Mouse (Mus musculus): ENCODE measurements around the gene Cyp2w1. TPM values are rescaled to one million over a fixed set of nuclear protein-coding genes. Genes with fewer than 3 reads are reported as not detected.
A peak's percentile ranks its signal among the peaks of the same experiment; 100 is the strongest.
"Not testable (repeated sequence)": the region's sequence is repeated elsewhere in the genome, so short reads cannot be mapped to it uniquely, and the experiment has no call there.

Gene Cyp2w1
- polyA plus RNA-seq, 1 experiment from 2014 or later: not detected

DNA sequence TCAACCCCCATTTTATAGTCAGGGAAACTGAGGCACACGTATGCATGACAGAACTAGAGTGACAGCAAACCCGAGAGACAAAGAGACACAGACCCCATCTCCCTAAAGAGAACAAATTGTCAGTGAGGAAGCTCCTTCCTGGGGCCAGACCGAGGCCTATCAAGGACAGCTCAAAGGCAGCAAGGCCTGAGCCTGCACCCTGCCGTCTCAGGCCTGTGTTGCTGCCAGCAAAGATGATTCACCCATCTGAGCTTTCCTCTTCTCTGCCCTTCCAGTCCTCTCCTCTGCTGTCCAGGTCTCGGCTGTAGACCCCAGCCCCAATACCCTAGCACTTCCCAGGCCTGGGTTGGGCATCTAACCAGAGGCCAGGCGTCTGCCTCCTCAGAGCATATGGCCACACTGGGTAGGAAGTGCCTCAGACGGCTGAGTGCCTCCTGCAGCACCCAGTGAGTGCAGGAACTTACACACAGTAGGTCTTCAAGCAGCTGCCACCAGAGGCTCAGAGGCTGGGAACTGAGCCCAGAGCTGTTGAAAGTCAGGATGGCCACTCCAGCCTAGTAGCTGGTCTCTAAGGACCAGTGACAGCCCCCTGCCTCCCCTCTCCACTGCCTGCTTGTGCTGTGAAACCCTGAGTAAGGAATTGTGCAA, 25.3 kb upstream of the Cyp2w1 start:
- 64% methylated on average over 7 of the region's 7 CpGs for WGBS
- H3K27me3 ChIP-seq (ENCODE audit: control insufficient read depth, insufficient read depth, low read length): peaks cover 30% of the 10 kb centered on the region

DNA sequence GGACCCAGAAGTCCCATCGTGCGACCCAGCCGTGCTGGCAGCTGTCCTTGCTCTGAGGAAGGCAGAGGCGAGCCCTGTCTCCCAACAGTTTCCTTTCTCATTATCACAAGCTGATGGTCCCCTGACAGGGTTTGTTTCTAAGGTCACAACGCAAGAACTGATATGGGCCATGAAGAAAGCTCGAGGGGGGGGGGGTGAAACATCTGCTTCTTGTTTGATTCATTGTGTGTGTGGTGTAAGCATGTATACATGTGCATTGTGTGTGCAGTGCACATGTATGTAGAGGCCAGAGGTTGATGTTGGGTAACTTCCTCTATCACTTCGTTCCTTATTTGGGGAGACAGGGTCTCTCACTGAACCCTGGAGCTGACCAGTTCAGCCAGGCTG, 24.8 kb upstream of the Cyp2w1 start:
- Histone ChIP-seq H3K4me3 (replicated peaks; ENCODE audit: low read depth, low read length) (no peak overlapping the region), H3K9me3 (ENCODE audit: control insufficient read depth, low read length) (no peaks in the 10 kb centered on the region), H3K27ac (replicated peaks; ENCODE audit: low read depth, low read length) (no peak overlapping the region), H3K4me2 (ENCODE audit: low read length) (no peak overlapping the region), H3K4me1 (ENCODE audit: control insufficient read depth, insufficient read depth, low read length) (peaks cover 4% of the 10 kb centered on the region; the same call in 1 of the 2 replicates), H3K36me3 (ENCODE audit: control insufficient read depth, insufficient read depth, low read length) (no peaks in the 10 kb centered on the region), H3K9ac (replicated peaks; ENCODE audit: low read length) (no peak overlapping the region), H3K27me3 (ENCODE audit: control insufficient read depth, insufficient read depth, low read length) (peaks cover 30% of the 10 kb centered on the region)
- DNase-seq (no peak), ATAC-seq (ENCODE audit: low FRiP score, low TSS enrichment) (no peak)
- 76% methylated on average over 7 of the region's 7 CpGs for WGBS

More for the DNA sequence above, 25.3 kb upstream of the Cyp2w1 start:
- Histone ChIP-seq H3K36me3 (ENCODE audit: control insufficient read depth, insufficient read depth, low read length) (no peaks in the 10 kb centered on the region), H3K4me3 (replicated peaks; ENCODE audit: low read depth, low read length) (no peak overlapping the region), H3K9ac (replicated peaks; ENCODE audit: low read length) (no peak overlapping the region), H3K4me2 (ENCODE audit: low read length) (no peak overlapping the region), H3K4me1 (ENCODE audit: control insufficient read depth, insufficient read depth, low read length) (peaks cover 4% of the 10 kb centered on the region; the same call in 1 of the 2 replicates), H3K27ac (replicated peaks; ENCODE audit: low read depth, low read length) (no peak overlapping the region), H3K9me3 (ENCODE audit: control insufficient read depth, low read length) (no peaks in the 10 kb centered on the region)
- DNase-seq (no peak), ATAC-seq (ENCODE audit: low FRiP score, low TSS enrichment) (no peak)

DNA sequence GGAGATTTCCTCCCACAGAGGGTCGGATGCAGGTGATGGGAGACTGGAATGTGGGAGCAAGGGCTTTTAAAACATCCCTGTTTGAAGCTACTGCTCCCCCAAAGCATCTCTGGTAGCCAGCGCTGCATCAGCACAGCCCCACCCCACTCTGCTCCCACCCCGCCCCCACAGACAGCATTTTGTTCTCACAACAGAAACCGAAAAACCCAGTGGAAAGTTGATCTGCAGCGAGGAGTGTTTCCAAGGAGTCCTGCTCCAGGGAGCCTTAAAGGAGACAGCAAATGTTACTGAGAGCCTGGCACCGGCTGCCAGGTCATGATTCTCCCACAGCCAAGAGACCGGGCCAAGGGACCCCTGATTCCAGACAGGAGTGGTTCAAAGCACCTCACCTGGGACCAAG, 21.7 kb upstream of the Cyp2w1 start:
- Histone ChIP-seq H3K4me2 (ENCODE audit: low read length) (no peak overlapping the region), H3K9me3 (ENCODE audit: control insufficient read depth, low read length) (no peaks in the 10 kb centered on the region), H3K36me3 (ENCODE audit: control insufficient read depth, insufficient read depth, low read length) (peaks cover 12% of the 10 kb centered on the region), H3K27me3 (ENCODE audit: control insufficient read depth, insufficient read depth, low read length) (peaks cover 10% of the 10 kb centered on the region), H3K4me3 (replicated peaks; ENCODE audit: low read depth, low read length) (no peak overlapping the region), H3K4me1 (ENCODE audit: control insufficient read depth, insufficient read depth, low read length) (no peaks in the 10 kb centered on the region), H3K9ac (replicated peaks; ENCODE audit: low read length) (no peak overlapping the region), H3K27ac (replicated peaks; ENCODE audit: low read depth, low read length) (no peak overlapping the region)
- DNase-seq (no peak), ATAC-seq (ENCODE audit: low FRiP score, low TSS enrichment) (no peak)
- WGBS: 79% methylated on average over 7 of the region's 7 CpGs

DNA sequence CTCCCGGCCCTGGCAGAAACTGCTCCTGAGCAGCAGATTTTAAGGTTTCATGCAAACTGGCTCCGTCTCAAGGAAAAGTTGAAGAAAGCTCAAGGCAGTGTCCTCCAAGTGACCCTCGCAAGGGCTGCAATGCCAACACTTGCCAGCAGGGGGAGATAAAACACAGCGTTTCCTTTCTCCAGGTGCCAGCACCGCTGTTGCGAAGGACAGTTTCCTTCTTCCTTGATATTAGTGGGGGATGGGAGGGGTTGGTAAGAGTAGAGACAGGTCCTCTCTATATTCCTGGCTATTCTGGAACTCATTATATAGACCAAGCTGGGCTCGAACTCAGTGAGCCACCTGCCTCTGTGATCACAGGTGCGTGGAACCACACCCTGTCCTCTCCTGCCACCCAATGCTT, 20.7 kb upstream of the Cyp2w1 start:
- Histone ChIP-seq H3K9me3 (ENCODE audit: control insufficient read depth, low read length) (no peaks in the 10 kb centered on the region), H3K36me3 (ENCODE audit: control insufficient read depth, insufficient read depth, low read length) (peaks cover 22% of the 10 kb centered on the region), H3K9ac (replicated peaks; ENCODE audit: low read length) (no peak overlapping the region), H3K4me3 (replicated peaks; ENCODE audit: low read depth, low read length) (no peak overlapping the region), H3K4me1 (ENCODE audit: control insufficient read depth, insufficient read depth, low read length) (no peaks in the 10 kb centered on the region), H3K4me2 (ENCODE audit: low read length) (no peak overlapping the region), H3K27me3 (ENCODE audit: control insufficient read depth, insufficient read depth, low read length) (peaks cover under 1% of the 10 kb centered on the region; the same call in 1 of the 2 replicates), H3K27ac (replicated peaks; ENCODE audit: low read depth, low read length) (no peak overlapping the region)
- ATAC-seq (ENCODE audit: low FRiP score, low TSS enrichment) (no peak), DNase-seq (peak; percentile 86)
- 20% methylated on average over 8 of the region's 8 CpGs for WGBS

DNA sequence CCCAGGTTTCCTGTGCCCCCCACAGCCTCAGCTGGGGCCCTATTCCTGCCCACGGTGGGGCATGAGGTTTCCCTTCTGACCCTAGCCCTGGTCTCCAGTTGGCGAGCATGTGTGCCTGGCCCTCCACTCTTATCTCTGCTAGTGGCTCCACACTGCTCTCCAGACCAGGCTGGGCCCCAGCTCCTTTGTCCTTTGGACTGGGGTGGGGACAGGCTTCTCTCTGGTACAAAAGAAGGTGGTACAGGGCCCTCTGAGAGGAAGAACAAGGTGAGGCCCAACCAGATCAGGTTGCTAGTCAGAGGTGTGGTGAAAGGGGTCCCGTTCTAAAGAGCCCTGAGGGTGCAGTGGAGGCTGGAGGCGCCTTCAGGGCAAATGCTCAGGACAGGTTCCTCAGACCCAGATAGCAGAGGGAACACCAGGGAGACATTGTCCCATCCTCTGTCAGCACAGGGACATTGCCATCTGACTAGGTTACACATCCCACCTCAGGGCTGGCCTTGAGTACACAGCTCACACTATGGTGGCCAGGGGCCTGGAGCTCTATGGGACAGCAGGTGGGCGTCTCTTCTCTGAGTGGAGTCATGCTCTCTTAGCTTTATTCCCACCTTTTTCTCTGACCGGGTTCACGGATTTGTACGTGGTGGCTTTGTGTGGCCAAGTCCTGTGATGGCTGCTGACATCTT, 19.7 kb upstream of the Cyp2w1 start:
- no peak for ATAC-seq (ENCODE audit: low FRiP score, low TSS enrichment)

DNA sequence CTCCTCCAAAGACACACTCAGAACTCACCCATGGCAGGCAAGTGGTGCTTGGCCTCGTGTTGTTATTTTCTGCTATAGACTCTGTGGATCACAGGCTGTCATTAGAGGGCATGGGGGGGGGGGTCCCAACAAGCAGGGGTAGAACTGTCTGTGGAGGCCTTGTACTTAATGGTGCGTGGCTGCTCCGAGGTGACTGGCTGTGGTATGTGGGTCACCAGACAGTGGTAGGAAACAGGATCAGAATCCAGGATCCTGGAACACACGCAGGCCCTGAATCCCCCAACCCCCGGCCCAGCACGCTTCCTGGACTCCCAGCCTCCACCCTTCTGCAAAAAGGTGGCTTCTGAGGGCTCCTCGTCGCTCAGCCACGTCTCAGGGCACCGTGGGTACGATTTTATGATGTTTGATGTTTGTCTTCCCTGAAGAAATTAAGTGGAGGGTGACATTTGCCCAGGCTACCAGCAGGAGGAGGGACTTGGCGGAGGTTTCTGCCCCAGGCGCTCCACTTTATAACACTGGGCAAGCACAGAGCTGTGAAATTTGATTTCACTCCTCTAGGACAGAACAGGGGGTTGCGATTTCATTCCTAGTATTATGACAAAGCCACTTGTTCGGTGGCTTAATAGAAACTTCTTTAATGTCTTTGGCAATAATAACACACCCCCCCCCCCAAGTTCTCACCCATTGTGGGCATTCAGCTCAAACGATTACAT, 19.0 kb upstream of the Cyp2w1 start:
- Histone ChIP-seq H3K36me3 (ENCODE audit: control insufficient read depth, insufficient read depth, low read length) (peaks cover 39% of the 10 kb centered on the region), H3K27me3 (ENCODE audit: control insufficient read depth, insufficient read depth, low read length) (no peaks in the 10 kb centered on the region), H3K4me3 (replicated peaks; ENCODE audit: low read depth, low read length) (no peak overlapping the region), H3K4me1 (ENCODE audit: control insufficient read depth, insufficient read depth, low read length) (no peaks in the 10 kb centered on the region), H3K9me3 (ENCODE audit: control insufficient read depth, low read length) (no peaks in the 10 kb centered on the region), H3K4me2 (ENCODE audit: low read length) (no peak overlapping the region), H3K27ac (replicated peaks; ENCODE audit: low read depth, low read length) (no peak overlapping the region), H3K9ac (replicated peaks; ENCODE audit: low read length) (no peak overlapping the region)
- DNase-seq: peak; percentile 23
- no peak for ATAC-seq (ENCODE audit: low FRiP score, low TSS enrichment)
- 81% methylated on average over 16 of the region's 16 CpGs for WGBS

More for the DNA sequence above, 19.7 kb upstream of the Cyp2w1 start:
- Histone ChIP-seq H3K9me3 (ENCODE audit: control insufficient read depth, low read length) (no peaks in the 10 kb centered on the region), H3K9ac (replicated peaks; ENCODE audit: low read length) (no peak overlapping the region), H3K36me3 (ENCODE audit: control insufficient read depth, insufficient read depth, low read length) (peaks cover 31% of the 10 kb centered on the region), H3K4me1 (ENCODE audit: control insufficient read depth, insufficient read depth, low read length) (no peaks in the 10 kb centered on the region), H3K27me3 (ENCODE audit: control insufficient read depth, insufficient read depth, low read length) (no peaks in the 10 kb centered on the region), H3K27ac (replicated peaks; ENCODE audit: low read depth, low read length) (no peak overlapping the region), H3K4me2 (ENCODE audit: low read length) (no peak overlapping the region), H3K4me3 (replicated peaks; ENCODE audit: low read depth, low read length) (no peak overlapping the region)
- WGBS: 88% methylated on average over 8 of the region's 8 CpGs
- no peak for DNase-seq

DNA sequence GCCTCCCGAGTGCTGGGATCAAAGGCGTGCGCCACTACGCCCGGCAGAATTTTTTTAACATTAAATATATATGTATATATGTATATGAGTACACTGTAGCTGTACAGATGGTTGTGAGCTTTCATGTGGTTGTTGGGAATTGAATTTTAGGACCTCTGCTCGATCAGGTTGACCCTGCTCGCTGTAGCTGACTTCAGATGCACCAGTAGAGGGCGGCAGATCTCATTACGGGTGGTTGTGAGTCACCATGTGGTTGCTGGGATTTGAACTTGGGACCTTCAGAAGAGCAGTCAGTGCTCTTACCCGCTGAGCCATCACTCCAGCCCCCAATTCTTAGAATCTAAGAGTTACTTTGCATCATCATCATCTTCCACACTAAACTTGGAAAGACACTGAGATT, 18.0 kb upstream of the Cyp2w1 start:
- H3K4me1 ChIP-seq (ENCODE audit: control insufficient read depth, insufficient read depth, low read length); DNase-seq; H3K9me3 ChIP-seq (ENCODE audit: control insufficient read depth, low read length); H3K4me3 ChIP-seq (replicated peaks; ENCODE audit: low read depth, low read length); H3K9ac ChIP-seq (replicated peaks; ENCODE audit: low read length); H3K27ac ChIP-seq (replicated peaks; ENCODE audit: low read depth, low read length); H3K27me3 ChIP-seq (ENCODE audit: control insufficient read depth, insufficient read depth, low read length); ATAC-seq (ENCODE audit: low FRiP score, low TSS enrichment); H3K4me2 ChIP-seq (ENCODE audit: low read length): not testable (repeated sequence)
- peaks cover 48% of the 10 kb centered on the region for H3K36me3 ChIP-seq (ENCODE audit: control insufficient read depth, insufficient read depth, low read length)
- 83% methylated on average over 10 of the region's 10 CpGs for WGBS

DNA sequence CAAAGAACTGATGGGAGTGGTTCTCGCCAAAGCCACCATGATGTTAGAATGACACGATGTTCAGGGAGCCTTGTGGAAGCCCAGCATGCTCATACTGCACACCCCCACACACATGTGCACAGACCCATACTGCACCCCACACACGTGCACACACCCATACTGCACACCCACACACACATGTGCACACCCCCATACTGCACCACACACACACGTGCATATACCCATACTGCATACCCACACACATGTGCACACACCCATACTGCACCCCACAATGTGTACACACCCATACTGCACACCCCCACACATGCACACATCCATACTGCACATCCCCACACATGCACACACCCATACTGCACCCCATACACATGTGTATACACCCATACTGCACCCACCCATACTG, 16.8 kb upstream of the Cyp2w1 start:
- Histone ChIP-seq H3K36me3 (ENCODE audit: control insufficient read depth, insufficient read depth, low read length) (peaks cover 60% of the 10 kb centered on the region), H3K4me3 (replicated peaks; ENCODE audit: low read depth, low read length) (no peak overlapping the region), H3K4me1 (ENCODE audit: control insufficient read depth, insufficient read depth, low read length) (no peaks in the 10 kb centered on the region), H3K9ac (replicated peaks; ENCODE audit: low read length) (no peak overlapping the region), H3K4me2 (ENCODE audit: low read length) (no peak overlapping the region), H3K27ac (replicated peaks; ENCODE audit: low read depth, low read length) (no peak overlapping the region), H3K27me3 (ENCODE audit: control insufficient read depth, insufficient read depth, low read length) (no peaks in the 10 kb centered on the region), H3K9me3 (ENCODE audit: control insufficient read depth, low read length) (no peaks in the 10 kb centered on the region)
- no peak for DNase-seq
- 93% methylated on average over 4 of the region's 4 CpGs for WGBS
- no peak for ATAC-seq (ENCODE audit: low FRiP score, low TSS enrichment)

All from midbrain, embryonic 14.5 days (tissue).